9 mouse cellular contexts compared by ENCODE assay signal in the genomic region with DNA sequence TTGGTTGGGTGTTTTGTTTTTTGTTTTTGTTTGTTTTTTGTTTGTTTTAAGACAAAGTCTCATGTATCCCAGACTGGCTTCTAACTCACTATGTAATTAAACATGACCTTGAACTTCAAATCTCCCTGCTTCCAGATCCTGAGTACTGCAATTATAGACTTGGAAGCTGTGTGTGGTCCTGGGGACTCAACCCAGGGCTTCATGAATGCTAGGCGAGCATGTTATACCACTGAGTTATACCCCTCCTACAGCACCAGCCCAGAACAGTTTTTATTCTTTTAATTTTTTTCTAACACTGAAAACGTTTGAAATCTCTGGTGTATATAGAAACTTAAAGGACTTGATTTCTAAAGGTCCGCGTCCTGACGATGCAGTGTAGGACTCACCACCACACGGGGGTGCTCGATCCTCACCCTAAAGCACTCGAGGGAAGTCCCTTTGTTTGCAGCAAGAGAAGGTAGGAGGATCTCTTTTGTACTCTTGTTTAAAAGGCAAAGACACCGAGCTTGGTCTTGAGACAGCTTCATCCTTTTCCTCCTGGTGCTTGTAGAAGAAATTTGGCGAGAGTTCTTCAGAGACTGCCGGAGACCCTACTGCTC.
DNase-seq lines count a peak whose midpoint lies in the region; ATAC-seq and TF ChIP-seq lines count a peak whose summit lies in the region.
"Had no signal": no experiment of that assay in that cellular context is flagged by ENCODE, and none has a peak within 500 bp of the region (broad histone marks: within the 10 kb centered on the region; RNA-seq: fewer than 3 reads in every experiment).

No protein-coding gene starts in this region.

- H3K9me3 ChIP-seq in hindbrain, postnatal 0 days (ENCODE audit: low read length) = no peaks in the 10 kb centered on the region
- no peaks in the 10 kb centered on the region for H3K9me3 ChIP-seq in midbrain, embryonic 11.5 days (ENCODE audit: control insufficient read depth, low read length)
- H3K9me3 ChIP-seq: stomach, embryonic 15.5 days had no signal

- peak; percentile 88 for DNase-seq in adipocyte (ENCODE audit: low spot score)
- peak; percentile 79 to 89 for DNase-seq in cerebellum, postnatal 25 days
- DNase-seq in gastrocnemius, adult 18-20 months (ENCODE audit: low spot score) = peak; percentile 78
- peak; percentile 92 for DNase-seq in hindbrain, postnatal 0 days (ENCODE audit: low spot score)
- peak; percentile 83 to 84 for DNase-seq in left cerebral cortex, adult 18-20 months (ENCODE audit: low spot score in 2 of 2)
- peak; percentile 95 for DNase-seq in midbrain, embryonic 11.5 days (ENCODE audit: low spot score, missing footprints)
- DNase-seq in right cerebral cortex, postnatal 4 days = peak; percentile 88

- H3K4me1 ChIP-seq in hindbrain, postnatal 0 days (ENCODE audit: insufficient read depth, low read length) = no peaks in the 10 kb centered on the region
- H3K4me1 ChIP-seq in midbrain, embryonic 11.5 days (ENCODE audit: control insufficient read depth, insufficient read depth, low read length) = no peaks in the 10 kb centered on the region
- H3K4me1 ChIP-seq: stomach, embryonic 15.5 days had no signal

- no peaks in the 10 kb centered on the region for H3K36me3 ChIP-seq in hindbrain, postnatal 0 days (ENCODE audit: insufficient read depth, low read length)
- H3K36me3 ChIP-seq in midbrain, embryonic 11.5 days (ENCODE audit: control insufficient read depth, insufficient read depth, low read length) = no peaks in the 10 kb centered on the region
- H3K36me3 ChIP-seq: stomach, embryonic 15.5 days had no signal

- WGBS in hindbrain, postnatal 0 days = 4% methylated on average over 11 of the region's 11 CpGs
- WGBS in midbrain, embryonic 11.5 days = 8% methylated on average over 11 of the region's 11 CpGs

- no peak overlapping the region for H3K4me3 ChIP-seq in hindbrain, postnatal 0 days (ENCODE audit: low read length)
- no peak overlapping the region for H3K4me3 ChIP-seq in midbrain, embryonic 11.5 days (ENCODE audit: low read depth, low read length)
- H3K4me3 ChIP-seq: stomach, embryonic 15.5 days had no signal

- peak; percentile 94 for TF ChIP-seq CTCF in hindbrain, postnatal 0 days (IDR thresholded peaks at IDR 0.05; ENCODE audit: low read depth)

- no peaks in the 10 kb centered on the region for H3K27me3 ChIP-seq in hindbrain, postnatal 0 days (ENCODE audit: insufficient read depth, low read length)
- no peaks in the 10 kb centered on the region; the same call in 1 of the 2 replicates for H3K27me3 ChIP-seq in midbrain, embryonic 11.5 days (ENCODE audit: control insufficient read depth, insufficient read depth, low read length)
- H3K27me3 ChIP-seq: stomach, embryonic 15.5 days had no signal

- H3K27ac ChIP-seq in hindbrain, postnatal 0 days = no peak overlapping the region
- H3K27ac ChIP-seq in midbrain, embryonic 11.5 days (ENCODE audit: low read depth, low read length) = no peak overlapping the region
- H3K27ac ChIP-seq: stomach, embryonic 15.5 days had no signal

- peak; percentile 83 for ATAC-seq in hindbrain, postnatal 0 days
- peak; percentile 84 for ATAC-seq in midbrain, embryonic 11.5 days (ENCODE audit: low FRiP score)
- no peak for ATAC-seq in erythroid progenitor cell, adult 5-6 weeks (replicated peaks; ENCODE audit: low FRiP score, poor library complexity, severe bottlenecking)

- no peak overlapping the region for H3K9ac ChIP-seq in hindbrain, postnatal 0 days (replicated peaks; ENCODE audit: low read length)
- peak overlapping the region; percentile 26; the same call in 1 of the 2 replicates for H3K9ac ChIP-seq in midbrain, embryonic 11.5 days (ENCODE audit: low read length)
- H3K9ac ChIP-seq: stomach, embryonic 15.5 days had no signal

- H3K4me2 ChIP-seq in hindbrain, postnatal 0 days (ENCODE audit: low read depth, low read length) = no peak overlapping the region
- H3K4me2 ChIP-seq in midbrain, embryonic 11.5 days = no peak overlapping the region
- H3K4me2 ChIP-seq: stomach, embryonic 15.5 days had no signal
